Mouse (Mus musculus) spleen, adult 2 months (tissue): ENCODE measurements around the gene Vapa.

Experiments
- CTCF ChIP-seq: fragments of 200-500 bp; IDR thresholded peaks from 2 replicates; pipeline ENCODE4 v1.5.1; 2011; ENCODE audit warnings: mild to moderate bottlenecking, inconsistent platforms; ENCODE audit not compliant: insufficient read depth, insufficient read length, insufficient replicate concordance; ENCODE audit errors: extremely low read depth
- POLR2A ChIP-seq: fragments of 200-500 bp; IDR thresholded peaks from 2 replicates; pipeline ENCODE4 v1.6.1; 2011; ENCODE audit warnings: low read depth, low read length, inconsistent platforms

GRCm38 (mm10) chr17:65625563-65625962, 12.2 kb upstream of the Vapa start:
- TF ChIP-seq POLR2A (no peak), CTCF (no peak)
